Mouse (Mus musculus) MEL (cell line): ENCODE results near the gene Gstp3. TPM values are rescaled to one million over a fixed set of nuclear protein-coding genes. Genes with fewer than 3 reads are reported as not detected.

Experiments
- DNase-seq: peaks from one replicate; pipeline ENCODE4 v3.0.0; 2011; ENCODE audit warnings: low read depth, low spot score
- H3K27ac ChIP-seq: 2 replicates; pipeline ENCODE4 v1.5.1; 2012; ENCODE audit warnings: low read depth, mild to moderate bottlenecking, control low read depth, low read length, moderate library complexity; ENCODE audit not compliant: control insufficient read depth
- H3K27me3 ChIP-seq, 2 experiments: fragments of 150-350 bp in 1 of 2; sonication (generic) in 1 of 2; 2 replicates each; pipeline ENCODE4 v1.6.1; 2012; ENCODE audit warnings: low read length in 2 of 2, mild to moderate bottlenecking in 2 of 2, improper control_type of control experiment in 1 of 2, moderate library complexity in 1 of 2; ENCODE audit not compliant: insufficient read depth in 2 of 2, control insufficient read depth in 1 of 2
- H3K36me3 ChIP-seq, 2 experiments: 2 replicates each; pipeline ENCODE4 v1.6.1; 2012 to 2014; ENCODE audit warnings: low read length in 2 of 2, improper control_type of control experiment in 1 of 2, inconsistent platforms in 1 of 2, mild to moderate bottlenecking in 1 of 2; ENCODE audit not compliant: insufficient read depth in 2 of 2, control insufficient read depth in 1 of 2
- H3K4me1 ChIP-seq, 2 experiments: fragments of 150-350 bp in 1 of 2; sonication (generic) in 1 of 2; 2 replicates each; pipeline ENCODE4 v1.6.1; 2012; ENCODE audit warnings: low read length in 2 of 2, improper control_type of control experiment in 1 of 2, mild to moderate bottlenecking in 1 of 2; ENCODE audit not compliant: insufficient read depth in 2 of 2, control insufficient read depth in 1 of 2
- H3K4me3 ChIP-seq, 2 experiments: fragments of 150-350 bp in 1 of 2; sonication (generic) in 1 of 2; 2 replicates each; pipeline ENCODE4 v1.5.1; 2012; ENCODE audit warnings: low read depth in 2 of 2, low read length in 2 of 2, mild to moderate bottlenecking in 2 of 2, moderate library complexity in 2 of 2, control low read depth in 1 of 2, improper control_type of control experiment in 1 of 2; ENCODE audit not compliant: control insufficient read depth in 1 of 2, insufficient read depth in 1 of 2
- H3K79me2 ChIP-seq: 2 replicates; pipeline ENCODE4 v1.6.1; 2012; ENCODE audit warnings: mild to moderate bottlenecking, low read length, moderate library complexity; ENCODE audit not compliant: control insufficient read depth, poor library complexity, insufficient read depth
- H3K9ac ChIP-seq: 2 replicates; pipeline ENCODE4 v1.6.1; 2012; ENCODE audit warnings: low read depth, mild to moderate bottlenecking, control low read depth, low read length, moderate library complexity; ENCODE audit not compliant: control insufficient read depth, poor library complexity, severe bottlenecking
- H3K9me3 ChIP-seq: fragments of 150-350 bp; sonication (generic); replicated peaks from 2 replicates; pipeline ENCODE4 v1.6.1; 2012; ENCODE audit warnings: mild to moderate bottlenecking, low read length, improper control_type of control experiment, moderate library complexity; ENCODE audit not compliant: insufficient read depth
- CTCF ChIP-seq, 3 experiments: IDR thresholded peaks in 2 of 3; conservative IDR thresholded peaks in 1 of 3; 2 replicates each; pipeline ENCODE4 v1.5.1; 2011 to 2012; ENCODE audit warnings: low read length in 3 of 3, low read depth in 2 of 3, mild to moderate bottlenecking in 2 of 3, improper control_type of control experiment in 1 of 3, inconsistent platforms in 1 of 3, mixed read lengths in 1 of 3, moderate library complexity in 1 of 3; ENCODE audit not compliant: control insufficient read depth in 1 of 3, insufficient read depth in 1 of 3, poor library complexity in 1 of 3, severe bottlenecking in 1 of 3
- EP300 ChIP-seq, 2 experiments: IDR thresholded peaks; 2 replicates each; pipeline ENCODE4 v1.6.1; 2011; ENCODE audit warnings: improper control_type of control experiment in 2 of 2, low read length in 2 of 2, low read depth in 1 of 2, mild to moderate bottlenecking in 1 of 2
- ETS1 ChIP-seq: IDR thresholded peaks from 2 replicates; pipeline ENCODE4 v1.6.1; 2012; ENCODE audit warnings: low read depth, mild to moderate bottlenecking, inconsistent platforms, low read length, improper control_type of control experiment, moderate library complexity
- GABPA ChIP-seq: IDR thresholded peaks from 2 replicates; pipeline ENCODE4 v1.6.1; 2012; ENCODE audit warnings: low read depth, mild to moderate bottlenecking, inconsistent platforms, low read length, improper control_type of control experiment, moderate library complexity
- KAT2A ChIP-seq: conservative IDR thresholded peaks from 2 replicates; pipeline ENCODE4 v1.6.1; 2012; ENCODE audit warnings: low read depth, low read length, improper control_type of control experiment, inconsistent platforms
- MAZ ChIP-seq: IDR thresholded peaks from 2 replicates; pipeline ENCODE4 v1.6.1; 2012; ENCODE audit warnings: low read depth, mild to moderate bottlenecking, inconsistent platforms, low read length, improper control_type of control experiment
- MYB ChIP-seq: IDR thresholded peaks from 2 replicates; pipeline ENCODE4 v1.6.1; 2011; ENCODE audit warnings: mild to moderate bottlenecking, low read depth, low read length, improper control_type of control experiment
- SMC3 ChIP-seq: IDR thresholded peaks from 2 replicates; pipeline ENCODE4 v1.6.1; 2011; ENCODE audit warnings: low read depth, low read length, improper control_type of control experiment
- TCF12 ChIP-seq: IDR thresholded peaks from 2 replicates; pipeline ENCODE4 v1.6.1; 2014; ENCODE audit warnings: low read depth, mild to moderate bottlenecking, inconsistent platforms, low read length, improper control_type of control experiment, moderate library complexity
- UBTF ChIP-seq: IDR thresholded peaks from 2 replicates; pipeline ENCODE4 v1.6.1; 2012; ENCODE audit warnings: low read depth, mild to moderate bottlenecking, inconsistent platforms, low read length, improper control_type of control experiment, moderate library complexity, borderline replicate concordance; ENCODE audit not compliant: insufficient read depth
- USF2 ChIP-seq, 2 experiments: IDR thresholded peaks; 2 replicates each; pipeline ENCODE4 v1.6.1; 2011 to 2012; ENCODE audit warnings: improper control_type of control experiment in 2 of 2, low read length in 2 of 2, borderline replicate concordance in 1 of 2, inconsistent platforms in 1 of 2, low read depth in 1 of 2, mild to moderate bottlenecking in 1 of 2; ENCODE audit not compliant: insufficient read depth in 1 of 2
- ZC3H11A ChIP-seq: IDR thresholded peaks from 2 replicates; pipeline ENCODE4 v1.6.1; 2012; ENCODE audit warnings: low read depth, mild to moderate bottlenecking, inconsistent platforms, low read length, improper control_type of control experiment
- ZNF384 ChIP-seq: IDR thresholded peaks from 2 replicates; pipeline ENCODE4 v1.6.1; 2012; ENCODE audit warnings: low read depth, mild to moderate bottlenecking, inconsistent platforms, low read length, improper control_type of control experiment
- polyA plus RNA-seq, 2 experiments: library from polyadenylated mRNA; stranded (reverse) in 1 of 2; unstranded in 1 of 2; fragments of >175 nt in 1 of 2; fragments of >200 nt in 1 of 2; gene quantifications; 2 replicates each; pipeline versions ENCODE4 v1.2.1 to v1.2.4; 2012; ENCODE audit warnings: low replicate concordance in 2 of 2, low read depth in 1 of 2; ENCODE audit not compliant: insufficient read length in 2 of 2, insufficient read depth in 1 of 2, missing spikeins in 1 of 2
- total RNA-seq: library from RNA; depleted of rRNA; stranded (reverse); fragments of 300-350 nt; gene quantifications from 2 replicates; pipeline ENCODE4 v1.2.3, GENCODE M21; 2012

The Gstp3 gene
- total and polyA plus RNA-seq, 3 experiments, result 0.84 TPM; not detected in 2

- H3K27ac ChIP-seq, result no peak overlapping the region
- H3K9ac ChIP-seq, result no peak overlapping the region
- DNase-seq, result no peak
- peaks cover 0 to 5% of the 10 kb centered on the region in 2 experiments; a peak in 1 of 4 replicates for H3K4me1 ChIP-seq
- peak; percentile 37; the same call in 1 of the 2 replicates for TF ChIP-seq SMC3
- TF ChIP-seq CTCF (IDR thresholded peaks at IDR 0.05 in 2 of 3, conservative IDR thresholded peaks at IDR 0.05 in 1 of 3; ENCODE audit: control insufficient read depth in 1 of 3, insufficient read depth in 1 of 3, low read depth in 2 of 3, low read length in 3 of 3, poor library complexity in 1 of 3, severe bottlenecking in 1 of 3), result peak in 2 of 3 experiments; percentile 28 to 29; a peak in 4 of 6 replicates
- no peak for TF ChIP-seq ETS1
- no peak overlapping the region for H3K4me3 ChIP-seq
- peaks cover 2 to 3% of the 10 kb centered on the region in 2 experiments; a peak in 3 of 4 replicates for H3K27me3 ChIP-seq
- no peaks in the 10 kb centered on the region for H3K9me3 ChIP-seq
- no peaks in the 10 kb centered on the region for H3K36me3 ChIP-seq
- no peaks in the 10 kb centered on the region for H3K79me2 ChIP-seq
Observed at GRCm38 (mm10) chr19:4080511-4081009, 21.2 kb upstream of the Gstp3 start.

GRCm38 (mm10) chr19:4079594-4079993, 20.2 kb upstream of the Gstp3 start:
- H3K4me1 ChIP-seq, result peaks cover 0 to 5% of the 10 kb centered on the region in 2 experiments; a peak in 1 of 4 replicates
- H3K9me3 ChIP-seq, result no peaks in the 10 kb centered on the region
- H3K36me3 ChIP-seq, result no peaks in the 10 kb centered on the region
- TF ChIP-seq ETS1 (no peak), EP300 (IDR thresholded peaks at IDR 0.05; ENCODE audit: low read depth in 1 of 2, low read length in 2 of 2) (no peak)
- H3K4me3 ChIP-seq, result no peak overlapping the region
- H3K9ac ChIP-seq, result no peak overlapping the region
- no peaks in the 10 kb centered on the region for H3K79me2 ChIP-seq
- peak; percentile 14 for DNase-seq
- H3K27me3 ChIP-seq, result peaks cover 2 to 3% of the 10 kb centered on the region in 2 experiments; a peak in 3 of 4 replicates
- H3K27ac ChIP-seq, result no peak overlapping the region

GRCm38 (mm10) chr19:4075531-4075930, 16.2 kb upstream of the Gstp3 start:
- no peak for DNase-seq
- no peaks in the 10 kb centered on the region for H3K36me3 ChIP-seq
- no peak for TF ChIP-seq MYB
- H3K9me3 ChIP-seq, result no peaks in the 10 kb centered on the region
- H3K4me1 ChIP-seq, result peaks cover 0 to 5% of the 10 kb centered on the region in 2 experiments; a peak in 1 of 4 replicates
- peaks cover 9 to 11% of the 10 kb centered on the region in 2 experiments for H3K27me3 ChIP-seq
- H3K9ac ChIP-seq, result no peak overlapping the region
- no peak overlapping the region for H3K4me3 ChIP-seq
- no peaks in the 10 kb centered on the region for H3K79me2 ChIP-seq
- H3K27ac ChIP-seq, result no peak overlapping the region

DNA sequence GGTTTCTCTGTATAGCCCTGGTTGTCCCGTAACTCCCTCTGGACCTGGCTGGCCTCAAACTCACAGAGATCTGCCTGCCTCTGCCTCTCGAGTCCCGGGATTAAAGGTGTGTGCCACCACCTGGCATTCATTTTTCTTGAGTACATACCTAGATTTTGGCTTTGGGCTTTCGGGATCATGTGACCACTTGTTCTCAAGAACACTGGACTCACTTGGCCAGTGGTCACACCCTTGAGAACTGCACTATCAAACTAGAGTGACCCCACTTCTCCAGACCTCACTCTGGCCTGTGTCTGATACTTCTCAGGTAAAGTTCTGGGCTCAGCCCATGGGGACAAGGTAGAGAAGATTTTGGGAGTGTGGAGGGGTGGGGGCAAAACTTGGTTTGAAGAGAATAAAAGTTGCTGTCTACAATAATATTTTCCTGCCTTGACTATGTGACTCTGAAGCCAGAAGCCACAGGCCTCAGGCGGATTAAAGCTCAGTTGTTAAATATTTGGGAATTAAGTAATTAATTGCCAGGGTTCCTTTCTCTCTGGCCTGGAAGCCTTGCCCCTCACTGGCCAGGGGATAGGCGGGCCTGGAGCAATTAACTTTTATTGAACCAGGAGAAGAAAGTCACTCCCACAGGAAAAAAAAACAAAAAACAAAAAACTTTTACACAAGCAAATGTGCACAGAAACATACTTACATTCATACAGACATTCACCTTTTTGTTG, 13.5 kb upstream of the Gstp3 start:
- H3K4me3 ChIP-seq, result no peak overlapping the region

More for the DNA sequence above, 13.5 kb upstream of the Gstp3 start:
- Histone ChIP-seq H3K9ac (no peak overlapping the region), H3K36me3 (no peaks in the 10 kb centered on the region), H3K79me2 (no peaks in the 10 kb centered on the region), H3K27me3 (peaks cover 9 to 11% of the 10 kb centered on the region in 2 experiments), H3K4me1 (no peaks in the 10 kb centered on the region), H3K27ac (no peak overlapping the region), H3K9me3 (no peaks in the 10 kb centered on the region)
- no peak for TF ChIP-seq ZC3H11A
- TF ChIP-seq MAZ, result no peak
- TF ChIP-seq KAT2A, result no peak
- TF ChIP-seq TCF12, result no peak
- no peak for TF ChIP-seq USF2 (IDR thresholded peaks at IDR 0.05; ENCODE audit: borderline replicate concordance in 1 of 2, insufficient read depth in 1 of 2, low read depth in 1 of 2, low read length in 2 of 2)
- no peak for TF ChIP-seq ZNF384
- no peak for TF ChIP-seq UBTF
- no peak for TF ChIP-seq GABPA
- no peak for DNase-seq
